Mouse (Mus musculus) brown adipose tissue, adult 24 weeks (tissue): ENCODE data around the gene Capn1. TPM values are rescaled to one million over a fixed set of nuclear protein-coding genes. Genes with fewer than 3 reads are reported as not detected.
A peak's percentile ranks its signal among the peaks of the same experiment; 100 is the strongest.

ENCODE experiments used
- H3K27ac ChIP-seq: fragments of 200-500 bp; replicated peaks from 2 replicates; pipeline ENCODE4 v1.5.1; 2012; ENCODE audit warnings: low read depth, mild to moderate bottlenecking, low read length
- H3K4me1 ChIP-seq: fragments of 200-500 bp; 2 replicates; pipeline ENCODE4 v1.6.1; 2012; ENCODE audit warnings: low read length, mixed read lengths; ENCODE audit not compliant: control insufficient read depth, insufficient read depth, insufficient read length
- H3K4me3 ChIP-seq: fragments of 200-500 bp; 2 replicates; pipeline ENCODE4 v1.5.1; 2012; ENCODE audit warnings: low read depth, mild to moderate bottlenecking, low read length, moderate library complexity; ENCODE audit not compliant: insufficient read depth
- polyA plus RNA-seq: library from polyadenylated mRNA; stranded (reverse); fragments of >200 nt; gene quantifications from 2 replicates; pipeline ENCODE4 v1.2.4, GENCODE M21; 2012; ENCODE audit not compliant: missing spikeins, insufficient read depth, insufficient read length

The Capn1 gene
- polyA plus RNA-seq, 1 experiment, result 15.9 TPM

DNA sequence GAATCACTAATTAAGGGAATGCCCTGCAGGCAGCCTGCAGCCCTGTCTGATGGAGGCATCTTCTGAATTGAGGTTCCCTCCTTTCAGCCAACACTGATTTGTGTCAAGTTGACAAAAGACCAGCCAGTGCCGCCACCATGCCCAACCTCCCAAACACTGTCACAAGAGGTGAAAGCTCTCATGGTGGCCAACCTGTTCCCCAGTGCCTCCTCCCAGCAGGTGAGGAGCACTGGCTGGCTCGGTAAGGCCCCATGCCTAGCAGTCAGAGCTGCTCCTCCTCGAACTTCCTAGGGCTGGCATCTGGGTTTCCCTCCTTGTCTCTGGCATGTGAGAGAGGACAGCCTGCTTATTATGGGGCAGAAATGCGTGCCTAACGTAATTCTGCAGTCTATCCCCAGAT, 76.0 kb downstream of the Capn1 start:
- H3K27ac ChIP-seq, result peak overlapping the region; percentile 70
- H3K4me3 ChIP-seq, result no peak overlapping the region
- H3K4me1 ChIP-seq, result peaks cover 51% of the 10 kb centered on the region

Other genes starting within 250 kb of the Capn1 start
- 49.2 and 54.3 TPM in 2 replicates for gene Scyl1, start 244.5 kb downstream of the Capn1 start, polyA plus RNA-seq
- gene Frmd8, start 140.6 kb downstream of the Capn1 start, polyA plus RNA-seq, result 6.6 and 7.0 TPM in 2 replicates
- 2.3 and 2.4 TPM in 2 replicates for gene Slc25a45, start 138.1 kb downstream of the Capn1 start, polyA plus RNA-seq
- not detected in 2 replicates for gene Tigd3, start 121.7 kb downstream of the Capn1 start, polyA plus RNA-seq
- 22.6 and 36.6 TPM in 2 replicates for gene Dpf2, start 102.9 kb downstream of the Capn1 start, polyA plus RNA-seq
- gene Cdc42ep2, start 91.1 kb downstream of the Capn1 start, polyA plus RNA-seq, result 4.0 and 5.4 TPM in 2 replicates
- gene Pola2, start 51.7 kb downstream of the Capn1 start, polyA plus RNA-seq, result 6.5 and 7.0 TPM in 2 replicates
- gene Slc22a20, start 29.8 kb downstream of the Capn1 start, polyA plus RNA-seq, result not detected in 2 replicates
- 14.8 and 17.4 TPM in 2 replicates for gene Syvn1, start 30.7 kb upstream of the Capn1 start, polyA plus RNA-seq
- gene Mrpl49, start 41.9 kb upstream of the Capn1 start, polyA plus RNA-seq, result 53.6 and 56.4 TPM in 2 replicates
- gene Fau, start 41.9 kb upstream of the Capn1 start, polyA plus RNA-seq, result 701 and 753 TPM in 2 replicates
- 9.8 and 11.3 TPM in 2 replicates for gene Znhit2, start 45.3 kb upstream of the Capn1 start, polyA plus RNA-seq
- 7.3 and 15.5 TPM in 2 replicates for gene Tm7sf2, start 52.5 kb upstream of the Capn1 start, polyA plus RNA-seq
- 25.0 and 25.8 TPM in 2 replicates for gene Vps51, start 61.3 kb upstream of the Capn1 start, polyA plus RNA-seq
- not detected in 2 replicates for gene Tmem262, start 64.1 kb upstream of the Capn1 start, polyA plus RNA-seq
- gene Gm28374, start 66.4 kb upstream of the Capn1 start, polyA plus RNA-seq, result not detected in 2 replicates
- 14.0 and 20.5 TPM in 2 replicates for gene Zfpl1, start 69.1 kb upstream of the Capn1 start, polyA plus RNA-seq
- gene Cdca5, start 69.1 kb upstream of the Capn1 start, polyA plus RNA-seq, result not detected in 2 replicates
- not detected in 2 replicates for gene AC131692.1, start 78.5 kb upstream of the Capn1 start, polyA plus RNA-seq
- not detected in 2 replicates for gene Naaladl1, start 89.9 kb upstream of the Capn1 start, polyA plus RNA-seq
- 5.7 and 6.8 TPM in 2 replicates for gene Sac3d1, start 102.8 kb upstream of the Capn1 start, polyA plus RNA-seq
- 13.3 and 13.6 TPM in 2 replicates for gene Snx15, start 112.4 kb upstream of the Capn1 start, polyA plus RNA-seq
- 1.2 TPM in 1 of 2 replicates, not detected in the other for gene Batf2, start 125.1 kb upstream of the Capn1 start, polyA plus RNA-seq
- gene Arl2, start 125.7 kb upstream of the Capn1 start, polyA plus RNA-seq, result 45.8 and 62.3 TPM in 2 replicates
- not detected in 2 replicates for gene Majin, start 168.5 kb upstream of the Capn1 start, polyA plus RNA-seq
- not detected in 2 replicates for gene Gpha2, start 210.5 kb upstream of the Capn1 start, polyA plus RNA-seq
- gene Ppp2r5b, start 220.0 kb upstream of the Capn1 start, polyA plus RNA-seq, result 33.0 and 41.3 TPM in 2 replicates
- gene Atg2a, start 225.8 kb upstream of the Capn1 start, polyA plus RNA-seq, result 9.6 and 9.9 TPM in 2 replicates